Mouse (Mus musculus) adipocyte (in vitro differentiated cells): ENCODE measurements around the gene Raly.

Source experiments
- DNase-seq: peaks from one replicate; pipeline ENCODE4 v3.0.0-alpha.2; 2016; ENCODE audit warnings: low spot score

The Raly gene

DNA sequence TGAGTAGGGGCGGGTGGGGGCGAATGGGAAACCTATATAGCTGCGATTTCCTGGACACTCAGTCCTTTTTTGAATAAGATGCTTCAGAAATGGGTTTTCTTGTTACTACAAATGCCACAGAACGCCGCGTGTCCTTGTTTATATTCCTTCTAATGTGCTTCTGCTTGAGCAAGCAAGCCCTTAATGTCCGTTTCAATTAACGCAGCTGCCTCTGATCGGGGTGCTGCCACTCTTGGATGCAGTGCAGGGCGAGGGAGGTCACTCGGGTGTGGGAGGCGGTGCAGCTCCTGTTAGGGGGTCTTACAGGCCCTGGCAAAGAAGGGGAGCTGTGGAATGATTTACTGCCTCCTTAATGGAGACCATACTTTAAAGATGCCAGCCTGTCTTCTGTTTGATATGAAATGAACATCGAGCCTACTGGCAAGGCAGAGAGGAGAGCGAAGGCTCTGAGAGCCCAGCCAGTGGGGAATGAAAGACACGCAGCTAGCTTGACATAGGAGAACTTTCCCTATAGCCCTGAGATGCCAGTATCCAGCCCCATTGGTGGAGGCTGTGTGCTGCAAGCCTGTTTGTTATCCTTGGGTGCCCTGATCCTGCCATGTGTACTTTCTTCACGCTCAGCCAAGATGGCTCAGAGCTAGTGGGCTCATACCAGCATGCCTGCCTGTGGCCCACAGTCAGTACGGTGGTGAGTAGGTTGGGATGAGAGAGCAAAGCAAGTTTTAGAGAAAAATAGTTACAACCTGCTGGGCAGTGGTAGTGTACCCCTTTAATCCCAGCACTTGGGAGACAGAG lies 7.8 kb upstream of the Raly start:
- DNase-seq, result no peak

DNA sequence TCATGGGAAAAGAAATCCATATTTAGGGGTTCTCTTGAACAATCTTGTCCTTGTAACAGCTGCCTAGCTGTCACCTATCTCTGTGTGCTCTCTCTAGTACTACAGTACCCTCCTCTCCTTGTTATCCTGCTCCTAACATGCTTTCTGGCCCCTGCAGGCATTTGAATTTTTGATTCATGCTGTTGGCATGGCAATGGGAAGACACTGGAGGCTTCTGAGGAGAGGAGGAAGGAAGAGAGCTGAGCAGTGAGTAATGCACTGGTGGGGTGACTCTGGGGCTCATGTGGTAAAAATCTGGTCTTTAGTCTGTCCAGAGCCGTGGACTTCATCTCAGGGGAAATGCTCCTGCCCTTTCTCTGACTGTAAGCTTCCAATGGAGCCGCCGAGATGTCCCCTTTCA lies 5.6 kb upstream of the Raly start:
- no peak for DNase-seq

DNA sequence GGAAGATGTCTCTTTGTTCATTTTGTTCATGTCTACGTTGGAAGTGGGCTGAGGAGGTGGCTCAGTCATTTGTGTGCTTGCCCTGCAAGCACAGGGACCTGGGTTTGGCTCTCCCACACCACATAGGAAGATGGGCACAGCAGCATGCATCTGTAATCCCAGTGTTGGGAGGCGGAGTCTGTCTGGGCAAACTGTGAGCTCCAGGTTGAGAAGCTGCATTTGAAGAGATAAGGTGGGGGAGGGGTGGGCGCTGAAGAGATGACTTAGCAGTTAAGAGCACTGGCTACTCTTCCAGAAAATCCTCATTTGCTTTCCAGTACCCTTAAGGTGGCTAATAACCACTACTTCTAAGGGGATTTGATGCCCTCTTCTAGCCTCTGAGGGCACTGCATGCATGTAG lies 4.7 kb upstream of the Raly start:
- DNase-seq, result no peak

DNA sequence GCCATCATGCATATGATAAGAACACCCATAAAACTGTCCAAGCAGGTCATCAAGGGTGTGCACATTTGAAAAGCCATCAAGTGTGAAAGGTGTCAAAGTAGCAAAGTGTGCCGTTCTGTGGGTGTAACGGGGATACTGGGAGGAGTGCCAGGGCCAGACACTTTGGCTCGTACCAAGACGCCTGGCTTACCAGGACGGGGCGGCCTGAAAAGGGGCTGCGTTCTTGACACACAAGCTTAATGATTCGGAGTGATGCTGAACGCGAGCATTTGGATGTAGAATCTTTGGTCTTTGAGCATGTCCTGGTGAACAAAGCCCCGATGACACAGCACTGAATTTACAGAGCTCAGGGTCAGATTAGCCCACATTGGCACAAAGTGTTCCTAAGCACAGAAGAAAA lies 4.1 kb upstream of the Raly start:
- no peak for DNase-seq

DNA sequence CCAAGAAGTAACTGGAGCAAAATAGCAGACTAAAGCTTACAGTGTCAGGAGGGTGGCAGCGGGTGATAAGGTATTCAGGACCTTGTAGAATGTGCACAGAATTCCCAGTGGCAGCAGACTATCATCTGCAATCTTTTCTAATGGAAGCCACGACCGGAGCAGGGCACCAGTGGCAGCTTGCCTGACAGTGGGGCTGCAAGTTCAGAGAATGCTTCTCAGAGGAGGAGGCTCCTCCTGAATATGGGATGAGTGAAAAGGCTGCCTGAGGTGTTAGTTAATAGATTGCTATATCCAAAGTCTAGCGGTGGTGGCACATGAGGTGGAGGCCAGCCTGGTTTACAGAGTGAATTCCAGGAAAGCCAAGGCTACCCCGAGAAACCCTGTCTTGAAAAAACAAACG lies 1.5 kb upstream of the Raly start:
- no peak for DNase-seq

DNA sequence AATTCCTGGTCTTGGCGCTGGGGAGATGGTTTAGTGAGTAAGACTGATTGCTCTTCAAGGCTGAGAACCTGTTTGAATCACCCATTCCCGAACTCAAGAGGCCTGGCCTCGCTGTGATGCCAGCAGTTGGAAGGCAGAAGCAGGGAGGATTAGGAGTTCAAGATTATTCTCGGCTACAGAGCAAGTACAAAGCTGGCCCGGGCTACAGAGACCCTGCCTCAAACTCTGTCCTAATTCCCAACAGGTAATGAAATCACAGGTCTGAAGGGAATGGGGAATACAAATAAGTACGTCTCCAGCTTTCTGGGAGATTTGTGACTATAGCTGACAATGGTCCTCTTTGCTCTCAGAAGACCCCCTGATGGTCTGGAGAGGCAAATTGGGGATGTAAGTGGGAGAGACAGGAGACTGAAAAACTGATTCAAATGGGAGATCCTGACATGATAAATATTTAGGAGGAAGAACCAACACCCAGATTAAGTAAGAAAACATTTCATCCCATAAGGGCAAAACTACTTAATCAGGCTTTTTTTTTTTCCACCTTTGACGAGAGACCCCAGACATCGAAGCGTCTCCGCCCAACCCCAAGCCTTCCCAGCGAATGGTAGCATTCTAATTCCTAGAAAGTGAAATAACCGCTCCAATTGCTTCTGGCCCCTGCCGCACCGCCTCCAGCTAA lies 780 bp upstream of the Raly start:
- no peak for DNase-seq

DNA sequence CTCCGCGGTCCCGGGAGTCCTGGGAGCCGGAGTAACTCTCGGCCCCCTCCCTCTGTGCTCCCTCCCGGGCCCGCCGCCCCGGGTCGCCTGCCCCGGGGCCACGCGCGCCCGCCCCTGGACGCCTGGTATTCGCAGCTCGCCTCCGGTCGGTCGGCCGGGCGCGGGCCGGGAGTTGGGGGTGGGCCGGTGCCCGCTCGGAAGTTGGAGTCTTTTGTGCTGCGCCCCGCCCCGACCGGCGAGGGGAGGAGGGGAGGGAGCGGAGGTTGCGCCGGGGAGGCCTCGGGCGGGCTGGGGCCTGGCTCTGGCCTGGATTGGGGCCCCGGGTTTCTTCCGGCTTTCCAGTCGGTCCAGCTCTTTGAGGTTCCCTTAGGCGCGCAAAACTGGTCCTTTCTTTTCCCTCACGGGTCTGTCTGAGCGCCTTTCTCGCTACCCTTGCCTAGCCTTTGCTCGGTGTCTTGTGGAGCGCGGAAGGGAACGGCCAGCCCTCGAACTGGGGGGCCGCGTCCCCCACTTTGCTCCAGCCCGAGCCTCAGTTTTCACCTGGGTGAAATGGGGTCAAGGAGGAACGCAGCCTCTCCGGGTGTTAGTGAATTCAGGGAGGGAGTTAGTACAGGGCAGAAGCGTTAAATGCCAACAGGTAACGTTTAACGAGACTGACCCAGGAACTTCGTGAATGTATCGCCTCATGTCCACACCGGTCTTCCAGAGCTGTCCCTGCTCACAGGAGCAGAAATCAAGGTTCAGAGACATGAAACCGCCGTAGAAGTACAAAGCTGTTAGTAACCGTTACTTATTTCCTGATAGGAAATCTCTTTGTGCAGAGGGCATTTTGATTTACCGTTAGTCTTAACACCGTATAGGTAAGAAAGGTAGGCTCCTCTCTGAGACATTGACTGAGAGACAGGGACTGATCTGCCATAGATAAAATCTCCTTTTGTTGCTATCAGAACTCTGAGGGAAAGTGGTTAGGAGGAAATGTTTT lies 1.1 kb downstream of the Raly start:
- DNase-seq, result peak; percentile 79

DNA sequence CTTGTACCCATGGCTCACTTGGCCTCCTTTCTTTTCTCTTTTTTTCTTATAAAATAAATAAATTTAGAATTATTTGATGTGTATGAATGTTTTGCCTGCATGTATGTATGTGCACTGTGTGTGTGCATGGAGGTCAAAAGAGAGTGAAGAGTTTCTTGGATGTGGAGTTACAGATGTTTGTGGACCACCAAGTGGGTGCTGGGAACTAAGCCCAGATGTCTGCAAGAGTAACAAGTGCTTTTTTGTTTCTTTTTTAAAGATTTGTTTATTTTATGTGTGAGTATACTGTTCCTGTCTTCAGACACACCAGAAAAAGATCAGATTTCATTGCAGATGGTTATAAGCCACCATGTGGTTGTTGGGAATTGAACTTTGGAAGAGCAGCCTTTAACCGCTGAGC lies 12.5 kb downstream of the Raly start:
- DNase-seq, result peak; percentile 64

DNA sequence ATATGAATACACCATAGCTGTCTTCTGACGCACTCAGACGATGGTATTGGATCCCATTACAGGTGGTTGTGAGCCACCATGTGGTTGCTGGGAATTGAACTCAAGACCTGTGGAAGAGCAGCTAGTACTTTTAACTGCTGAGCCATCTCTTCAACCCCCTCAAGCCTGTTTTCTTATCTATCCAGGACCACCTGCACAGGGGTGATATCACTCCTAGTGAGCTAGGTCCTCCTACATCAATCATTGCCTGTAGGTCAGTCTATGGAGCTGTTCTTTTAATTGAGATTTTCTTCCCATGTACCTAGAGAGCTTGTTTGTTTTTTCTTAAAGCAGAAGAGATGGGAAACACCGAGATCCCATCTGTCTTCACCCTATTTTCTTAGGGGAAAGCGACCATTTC lies 12.9 kb downstream of the Raly start:
- DNase-seq, result no peak

DNA sequence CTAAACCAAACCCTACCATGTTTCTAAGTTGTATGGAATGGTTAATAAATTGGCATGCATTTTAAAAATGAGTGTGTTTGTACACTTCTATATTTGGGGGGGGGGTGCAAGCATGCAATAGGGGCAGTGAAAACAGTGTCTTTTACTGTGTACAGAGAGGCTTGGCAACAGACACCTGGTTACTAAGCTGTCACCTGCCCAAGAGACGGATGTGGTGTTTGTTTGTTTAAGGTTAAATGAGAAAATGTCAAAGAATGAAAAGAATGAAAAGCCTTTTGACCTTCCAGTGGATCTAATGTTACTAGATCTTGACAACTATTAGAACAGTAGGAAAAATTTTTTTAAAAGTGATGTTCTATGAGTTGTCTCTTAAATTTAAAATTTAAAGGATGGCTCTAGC lies 16.8 kb downstream of the Raly start:
- no peak for DNase-seq

DNA sequence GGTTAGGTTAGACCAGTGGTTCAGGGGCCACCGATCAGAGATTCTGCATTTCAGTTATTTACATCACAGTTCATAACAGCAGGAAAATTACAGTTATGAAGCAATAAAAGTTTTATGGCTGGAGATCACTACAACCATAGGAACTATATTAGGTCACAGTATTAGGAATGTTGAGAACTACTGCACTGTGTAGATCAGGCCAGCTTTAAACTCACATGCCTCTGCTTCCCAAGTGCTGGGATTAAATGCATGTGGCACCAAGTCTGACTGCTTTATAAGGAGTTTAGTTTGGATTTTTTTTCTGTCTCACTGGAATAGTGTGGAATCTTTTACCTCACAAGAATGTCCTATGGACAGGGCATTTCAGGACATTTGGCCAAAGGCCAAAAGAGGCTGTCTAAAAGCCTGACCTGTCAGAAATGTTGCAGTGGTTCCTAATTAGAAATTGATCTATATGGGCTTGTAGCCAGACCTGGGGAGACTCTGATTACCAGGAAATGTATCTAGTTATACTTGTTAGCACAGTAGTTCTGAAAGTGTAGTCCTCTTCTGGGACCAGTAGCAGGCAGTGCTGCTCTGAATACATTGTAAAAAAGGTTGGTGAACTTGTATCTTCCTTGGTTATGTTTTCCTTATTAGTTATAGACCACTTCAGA lies 18.3 kb downstream of the Raly start:
- DNase-seq, result peak; percentile 45

DNA sequence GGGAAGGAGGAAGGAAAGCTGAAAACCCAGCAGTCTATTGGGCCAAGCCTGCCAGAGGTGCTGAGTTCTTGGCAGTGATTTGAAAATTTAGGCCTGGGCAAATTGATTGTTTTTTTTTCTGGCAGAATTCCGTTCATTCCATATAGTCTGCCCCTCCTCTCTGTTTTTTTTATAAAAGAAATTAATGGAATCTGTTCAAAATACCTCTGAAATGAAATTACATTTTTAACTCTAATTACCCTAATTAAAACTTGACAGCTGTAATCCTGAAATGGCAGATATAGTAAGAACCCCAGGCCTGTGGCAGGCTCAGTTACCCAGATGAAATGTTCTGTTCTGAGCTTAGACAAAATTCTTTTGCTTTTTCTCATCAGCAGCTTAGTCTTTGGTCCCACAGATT lies 19.9 kb downstream of the Raly start:
- DNase-seq, result peak; percentile 52

DNA sequence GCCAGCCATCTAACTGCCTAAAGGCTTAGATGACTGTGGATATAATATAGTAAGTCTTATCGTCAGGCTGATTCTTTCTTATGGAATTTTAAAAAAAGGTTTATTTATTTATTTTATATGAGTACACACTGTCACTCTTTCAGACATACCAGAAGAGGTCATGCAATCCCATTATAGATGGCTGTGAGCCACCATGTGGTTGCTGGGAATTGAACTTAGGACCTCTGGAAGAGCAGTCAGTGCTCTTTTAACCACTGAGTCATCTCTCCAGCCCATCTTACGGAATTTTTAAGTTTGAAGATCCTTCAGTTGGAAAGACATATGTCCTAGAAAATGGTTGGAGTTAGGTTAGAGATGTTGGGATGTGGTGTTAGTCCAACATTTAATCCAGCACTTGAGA lies 22.5 kb downstream of the Raly start:
- DNase-seq, result no peak

DNA sequence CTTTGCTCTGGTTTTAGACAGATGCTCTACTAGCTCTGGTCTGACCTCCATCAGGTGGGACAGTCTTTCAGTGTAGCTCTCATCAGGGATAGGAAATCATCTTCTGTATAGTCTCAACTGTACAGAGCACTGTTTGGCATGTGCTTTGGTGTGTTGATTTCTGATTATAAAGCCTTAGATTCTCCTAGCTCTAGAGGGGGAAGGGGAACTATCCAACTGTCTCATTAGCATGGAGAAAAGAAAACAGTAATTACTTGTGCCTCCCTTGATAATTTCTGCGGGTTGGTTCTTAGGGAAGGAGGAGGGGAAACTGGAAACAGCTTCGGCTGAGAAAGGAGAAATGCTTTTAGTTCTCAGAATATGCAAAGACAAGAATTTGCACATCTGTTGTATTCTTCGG lies 26.2 kb downstream of the Raly start:
- DNase-seq, result no peak

DNA sequence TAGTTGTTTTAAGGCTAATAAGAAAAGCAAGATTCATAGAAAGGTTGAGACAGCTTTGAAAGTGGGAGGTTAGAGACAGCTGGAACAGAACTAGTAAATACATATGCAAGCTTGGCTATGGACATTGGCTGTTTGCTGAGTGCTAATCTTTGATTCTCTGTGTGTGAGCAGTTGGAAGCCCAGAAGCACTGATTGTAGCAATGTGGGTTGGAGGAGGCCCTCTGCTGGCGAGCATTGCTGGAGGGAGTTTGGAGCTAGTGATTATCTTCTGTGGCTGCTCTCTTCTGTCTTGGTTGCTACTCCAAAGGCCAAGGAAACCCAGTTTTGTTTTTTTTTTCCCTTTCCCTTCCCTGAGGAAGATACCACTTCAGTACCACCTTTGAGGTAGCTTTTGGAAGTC lies 26.9 kb downstream of the Raly start:
- peak; percentile 55 for DNase-seq

DNA sequence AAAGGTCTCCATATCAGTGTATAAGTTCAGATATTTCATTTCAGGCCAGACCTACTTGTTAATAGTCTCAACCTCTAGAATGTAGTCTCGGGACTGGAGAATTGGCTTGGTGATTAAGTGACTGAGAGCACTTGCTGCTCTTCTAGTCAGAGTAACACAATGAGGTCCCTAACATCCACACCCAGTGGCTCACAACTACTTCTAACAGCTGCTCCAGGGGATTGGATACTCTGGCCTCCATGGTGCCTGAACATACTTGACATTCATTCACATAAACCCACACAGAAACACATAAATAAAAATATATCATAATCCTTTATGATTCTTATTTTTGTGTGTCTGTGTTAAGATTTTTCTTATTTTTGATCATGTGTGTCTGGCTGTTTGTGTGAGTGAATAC lies 27.7 kb downstream of the Raly start:
- no peak for DNase-seq

DNA sequence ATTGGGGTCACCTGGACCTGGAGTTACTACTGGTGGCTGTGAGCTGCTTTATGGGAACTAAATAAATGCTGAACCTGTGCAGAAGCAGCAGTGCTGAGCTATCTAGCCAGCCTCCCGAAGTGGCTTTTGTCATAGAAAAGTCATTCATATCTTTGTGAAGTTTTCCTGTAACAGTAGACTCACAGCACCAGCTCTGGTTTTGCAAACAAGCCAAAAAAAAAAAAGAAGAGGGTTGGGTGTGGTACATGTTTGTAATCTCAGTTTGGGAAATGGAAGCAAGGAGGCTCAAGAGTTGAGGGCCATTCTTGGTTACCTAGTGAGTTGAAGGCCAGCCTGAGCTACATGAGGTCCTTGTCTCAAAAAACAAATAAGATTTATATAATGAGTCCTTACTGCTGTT lies 29.4 kb downstream of the Raly start:
- DNase-seq, result no peak

DNA sequence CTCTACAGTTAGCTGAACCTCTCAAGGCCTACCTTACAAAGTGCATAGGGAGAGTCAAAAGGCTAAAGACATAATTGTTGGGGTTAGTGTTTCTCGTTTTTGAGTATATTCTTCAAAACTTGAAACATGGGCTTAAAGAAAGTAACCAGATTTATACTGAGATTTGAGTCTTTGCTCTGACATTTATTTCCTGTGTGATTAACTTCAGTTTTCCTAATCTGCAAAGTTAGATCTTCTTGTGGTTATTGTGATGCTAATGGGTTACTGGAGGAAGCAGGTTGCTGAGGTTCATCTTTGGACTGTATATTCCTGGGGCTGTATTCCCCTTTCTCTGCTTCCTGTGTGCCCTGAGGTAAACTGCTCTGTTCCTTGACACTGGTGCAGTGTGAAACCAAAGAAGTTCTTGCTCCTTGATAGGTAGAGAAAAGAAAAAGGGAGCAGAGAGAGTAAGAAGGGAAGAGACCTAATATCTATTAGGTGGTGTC lies 35.2 kb downstream of the Raly start:
- DNase-seq, result no peak

DNA sequence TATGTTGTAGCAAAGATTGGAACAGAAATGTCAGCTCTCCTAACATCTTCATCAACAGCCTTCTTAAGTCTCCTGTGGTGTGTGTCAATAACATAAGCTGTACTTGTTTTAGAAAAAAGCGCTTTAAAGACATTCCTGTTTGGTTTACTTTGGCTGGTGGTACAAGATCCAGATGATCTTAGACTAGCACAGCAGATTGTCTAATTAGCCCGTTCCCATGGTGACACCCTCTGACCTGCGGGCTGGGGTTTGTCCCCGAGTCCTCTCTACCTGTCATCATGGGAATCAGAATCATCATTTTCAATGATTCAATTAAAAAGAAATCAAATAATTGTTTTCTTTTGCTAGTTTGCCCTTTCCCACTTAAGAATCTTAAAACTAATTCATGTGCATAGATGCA lies 36.6 kb downstream of the Raly start:
- no peak for DNase-seq

DNA sequence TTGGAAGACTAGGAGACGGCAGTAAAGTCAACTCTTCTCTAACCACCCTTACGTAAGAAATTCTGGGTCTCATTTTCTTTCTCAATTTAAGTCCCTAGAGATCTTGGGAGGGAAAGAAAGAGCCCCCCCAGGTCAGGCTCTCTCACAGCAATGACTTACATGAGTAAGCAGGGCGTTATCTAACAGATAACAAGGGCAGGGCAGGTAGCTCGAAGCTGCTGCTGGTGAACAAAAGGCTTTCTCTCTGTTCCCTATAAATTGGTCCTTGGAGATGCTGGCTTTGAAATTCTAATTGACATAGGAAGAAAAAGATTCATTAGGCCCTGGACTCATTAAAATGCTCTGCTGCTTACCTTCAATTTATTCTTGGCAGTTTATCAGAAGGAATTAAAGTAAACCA lies 41.6 kb downstream of the Raly start:
- no peak for DNase-seq

DNA sequence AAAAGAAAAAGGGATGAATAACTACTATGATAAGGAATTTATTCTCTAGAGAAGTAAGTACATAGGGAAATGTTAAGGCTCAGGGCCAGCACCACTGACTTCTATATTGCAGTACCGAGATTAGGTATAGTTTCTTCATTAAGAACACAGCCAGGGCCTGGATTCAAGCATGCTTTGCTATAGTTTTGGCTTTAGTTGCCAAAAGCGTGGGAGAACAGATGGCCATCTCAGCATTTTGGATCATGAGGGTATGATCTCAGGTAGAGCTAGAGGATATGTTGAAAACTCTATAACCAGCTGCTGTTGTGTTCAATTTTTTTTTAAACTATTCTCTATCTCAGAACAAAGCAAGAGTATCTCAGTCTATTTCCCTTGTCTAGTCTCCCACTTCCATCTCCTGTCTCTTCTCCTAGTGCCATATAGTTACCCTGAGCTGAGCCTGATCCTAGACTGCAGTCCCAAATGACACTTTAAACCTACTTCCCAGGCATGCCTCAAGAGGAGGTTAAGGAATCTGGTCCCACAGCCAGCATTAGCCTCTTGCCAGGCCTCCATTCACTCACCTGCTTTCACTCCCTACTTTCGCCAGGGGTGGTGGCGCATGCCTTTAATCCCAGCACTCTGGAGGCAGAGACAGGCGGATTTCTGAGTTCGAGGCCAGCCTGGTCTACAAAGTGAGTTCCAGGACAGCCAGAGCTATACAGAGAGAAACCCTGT lies 43.4 kb downstream of the Raly start:
- no peak for DNase-seq
